ENCODE assay signal across 23 mouse cellular contexts in the genomic region with DNA sequence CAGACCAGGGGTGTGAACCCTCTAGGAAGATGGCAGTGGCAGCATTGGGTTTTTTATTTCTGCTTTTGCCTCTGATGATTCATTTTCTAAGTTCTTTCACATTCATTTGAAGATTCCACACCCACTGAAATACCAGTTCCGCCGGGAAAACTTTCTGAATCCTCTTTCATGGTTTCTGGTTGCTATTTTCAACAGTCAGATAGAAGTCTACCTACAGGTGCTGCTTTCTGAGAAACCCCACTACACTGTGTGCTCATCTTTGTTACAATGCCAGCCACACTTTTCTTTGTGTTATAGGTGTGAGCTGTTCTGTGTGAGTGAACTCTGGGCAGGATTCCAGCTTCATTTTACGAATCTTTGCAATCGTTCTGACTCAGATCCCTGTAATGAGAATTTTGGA.
DNase-seq lines count a peak whose midpoint lies in the region; ATAC-seq lines count a peak whose summit lies in the region.
"Had no signal": no experiment of that assay in that cellular context is flagged by ENCODE, and none has a peak within 500 bp of the region (broad histone marks: within the 10 kb centered on the region; RNA-seq: fewer than 3 reads in every experiment).

No protein-coding gene starts in this region.

- H3K9me3 ChIP-seq in forebrain, embryonic 16.5 days (ENCODE audit: control insufficient read depth, low read length): no peaks in the 10 kb centered on the region
- H3K9me3 ChIP-seq in forebrain, embryonic 15.5 days: no peaks in the 10 kb centered on the region
- H3K9me3 ChIP-seq in midbrain, embryonic 14.5 days (ENCODE audit: control insufficient read depth, low read length): no peaks in the 10 kb centered on the region
- H3K9me3 ChIP-seq: embryonic facial prominence, embryonic 15.5 days; heart, embryonic 13.5 days; midbrain, embryonic 10.5 days; stomach, embryonic 15.5 days had no signal

- no peaks in the 10 kb centered on the region for H3K36me3 ChIP-seq in forebrain, embryonic 16.5 days (ENCODE audit: control insufficient read depth, insufficient read depth)
- H3K36me3 ChIP-seq in forebrain, embryonic 15.5 days: no peaks in the 10 kb centered on the region
- H3K36me3 ChIP-seq in midbrain, embryonic 14.5 days (ENCODE audit: control insufficient read depth, insufficient read depth, low read length): no peaks in the 10 kb centered on the region
- H3K36me3 ChIP-seq: embryonic facial prominence, embryonic 15.5 days; heart, embryonic 13.5 days; midbrain, embryonic 10.5 days; stomach, embryonic 15.5 days had no signal

- peaks cover 4% of the 10 kb centered on the region; the same call in 1 of the 2 replicates for H3K4me1 ChIP-seq in forebrain, embryonic 16.5 days (replicated peaks; ENCODE audit: control insufficient read depth, insufficient read depth, low read length)
- no peaks in the 10 kb centered on the region for H3K4me1 ChIP-seq in forebrain, embryonic 15.5 days
- H3K4me1 ChIP-seq in midbrain, embryonic 14.5 days (ENCODE audit: control insufficient read depth, insufficient read depth, low read length): no peaks in the 10 kb centered on the region
- H3K4me1 ChIP-seq: embryonic facial prominence, embryonic 15.5 days; heart, embryonic 13.5 days; midbrain, embryonic 10.5 days; stomach, embryonic 15.5 days had no signal

- no peak overlapping the region for H3K4me2 ChIP-seq in forebrain, embryonic 16.5 days (ENCODE audit: low read length)
- no peak overlapping the region for H3K4me2 ChIP-seq in forebrain, embryonic 15.5 days (replicated peaks)
- no peak overlapping the region for H3K4me2 ChIP-seq in midbrain, embryonic 14.5 days (ENCODE audit: low read length)
- H3K4me2 ChIP-seq: embryonic facial prominence, embryonic 15.5 days; heart, embryonic 13.5 days; hindbrain, embryonic 14.5 days; stomach, embryonic 15.5 days had no signal

- no peak overlapping the region for H3K4me3 ChIP-seq in forebrain, embryonic 16.5 days (replicated peaks; ENCODE audit: low read length)
- H3K4me3 ChIP-seq in forebrain, embryonic 15.5 days: no peak overlapping the region
- no peak overlapping the region for H3K4me3 ChIP-seq in midbrain, embryonic 14.5 days (replicated peaks; ENCODE audit: low read depth, low read length)
- H3K4me3 ChIP-seq: embryonic facial prominence, embryonic 15.5 days; heart, embryonic 13.5 days; midbrain, embryonic 10.5 days; stomach, embryonic 15.5 days had no signal

- 0 out of 2 replicates have a peak, but pooled peaks have one; percentile 38 for ATAC-seq in forebrain, embryonic 16.5 days
- no peak; the same call in 1 of the 2 replicates for ATAC-seq in forebrain, embryonic 15.5 days (replicated peaks)
- ATAC-seq in midbrain, embryonic 14.5 days (ENCODE audit: low FRiP score, low TSS enrichment): no peak
- ATAC-seq: intestine, postnatal 0 days had no signal

- DNase-seq in right cerebral cortex, adult 2 months (ENCODE audit: low spot score in 2 of 2): peak; percentile 32 to 61
- no peak for DNase-seq in right cerebral cortex, postnatal 14 days
- peak; percentile 24 to 39 for DNase-seq in frontal cortex, postnatal 36 days (ENCODE audit: low spot score in 2 of 2)
- DNase-seq in telencephalon, adult 2 months (ENCODE audit: low read depth, low spot score): peak; percentile 36
- DNase-seq in midbrain, embryonic 14.5 days: no peak
- no peak for DNase-seq in yolk sac, embryonic 10.5 days (ENCODE audit: low spot score)
- DNase-seq: adrenal gland, adult 8-10 months; cerebellum, adult 11 months; cerebellum, postnatal 14 days; gastrocnemius, postnatal 10 days; heart, adult 18-20 months; retina, postnatal 1 day; thymus, adult 2 months had no signal

- 63% methylated on average over 4 of the region's 4 CpGs for WGBS in forebrain, embryonic 16.5 days
- WGBS in forebrain, embryonic 15.5 days: 66% methylated on average over 4 of the region's 4 CpGs
- WGBS in midbrain, embryonic 14.5 days: 79% methylated on average over 4 of the region's 4 CpGs

- no peak overlapping the region for H3K27ac ChIP-seq in forebrain, embryonic 16.5 days (ENCODE audit: low read length)
- H3K27ac ChIP-seq in forebrain, embryonic 15.5 days (replicated peaks): no peak overlapping the region
- H3K27ac ChIP-seq in midbrain, embryonic 14.5 days (replicated peaks; ENCODE audit: low read depth, low read length): no peak overlapping the region
- H3K27ac ChIP-seq: embryonic facial prominence, embryonic 15.5 days; heart, embryonic 13.5 days; hindbrain, embryonic 14.5 days; liver, embryonic 14.5 days; macrophage; midbrain, embryonic 10.5 days; stomach, embryonic 15.5 days had no signal

- no peaks in the 10 kb centered on the region for H3K27me3 ChIP-seq in forebrain, embryonic 16.5 days (replicated peaks; ENCODE audit: control insufficient read depth, insufficient read depth, low read length)
- no peaks in the 10 kb centered on the region for H3K27me3 ChIP-seq in forebrain, embryonic 15.5 days
- H3K27me3 ChIP-seq in midbrain, embryonic 14.5 days (ENCODE audit: control insufficient read depth, insufficient read depth, low read length): no peaks in the 10 kb centered on the region
- H3K27me3 ChIP-seq: embryonic facial prominence, embryonic 15.5 days; heart, embryonic 13.5 days; stomach, embryonic 15.5 days had no signal

- no peak overlapping the region for H3K9ac ChIP-seq in forebrain, embryonic 16.5 days (replicated peaks; ENCODE audit: low read depth, low read length)
- H3K9ac ChIP-seq in forebrain, embryonic 15.5 days (replicated peaks): no peak overlapping the region
- H3K9ac ChIP-seq in midbrain, embryonic 14.5 days (replicated peaks; ENCODE audit: low read length): no peak overlapping the region
- H3K9ac ChIP-seq: embryonic facial prominence, embryonic 15.5 days; heart, embryonic 13.5 days; hindbrain, embryonic 14.5 days; liver, embryonic 14.5 days; stomach, embryonic 15.5 days had no signal

Comparison
In these comparisons a context has a peak if more than half of its experiments do, and no peak if none do; other contexts are left out.
1. DNase-seq: peak in right cerebral cortex, adult 2 months (2 of 2), frontal cortex, postnatal 36 days (2 of 2) and telencephalon, adult 2 months (single experiment); none in right cerebral cortex, postnatal 14 days (single experiment), midbrain, embryonic 14.5 days (single experiment) and yolk sac, embryonic 10.5 days (single experiment).